Mouse (Mus musculus): ENCODE results near the gene Zkscan7.

GRCm38 (mm10) chr9:122866192-122866591 lies 19.3 kb upstream of the Zkscan7 start:
- TF ChIP-seq EP300 (IDR thresholded peaks at IDR 0.05; ENCODE audit: low read depth) (no peak), CTCF (IDR thresholded peaks at IDR 0.05; ENCODE audit: low read depth) (no peak)

Data from liver, postnatal 0 days (tissue).